Mouse (Mus musculus) erythroblast, embryonic 14.5 days (primary cell): Measurements from ENCODE around the gene Gm14401. TPM values are rescaled to one million over a fixed set of nuclear protein-coding genes. Genes with fewer than 3 reads are reported as not detected.
"Not testable (repeated sequence)": the region's sequence is repeated elsewhere in the genome, so short reads cannot be mapped to it uniquely, and the experiment has no call there.

ENCODE experiments used
- H3K27me3 ChIP-seq: 2 replicates; pipeline ENCODE4 v1.6.1; 2012; ENCODE audit warnings: inconsistent platforms; ENCODE audit not compliant: control insufficient read depth
- H3K36me3 ChIP-seq: 2 replicates; pipeline ENCODE4 v1.6.1; 2012; ENCODE audit warnings: mild to moderate bottlenecking, inconsistent platforms; ENCODE audit not compliant: control insufficient read depth
- H3K4me1 ChIP-seq: 2 replicates; pipeline ENCODE4 v1.6.1; 2012; ENCODE audit warnings: inconsistent platforms; ENCODE audit not compliant: control insufficient read depth
- H3K4me3 ChIP-seq: replicated peaks from 2 replicates; pipeline ENCODE3; 2012; ENCODE audit warnings: moderate library complexity, mild to moderate bottlenecking, inconsistent platforms
- H3K9me3 ChIP-seq: 2 replicates; pipeline ENCODE4 v1.6.1; 2012; ENCODE audit warnings: low read length, inconsistent platforms, mixed read lengths; ENCODE audit not compliant: control insufficient read depth
- polyA plus RNA-seq: library from polyadenylated mRNA; stranded (reverse); fragments of >175 nt; gene quantifications from 2 replicates; pipeline ENCODE4 v1.2.3, GENCODE M21; 2012

Gm14401 gene
- polyA plus RNA-seq, result not detected in 2 replicates

DNA sequence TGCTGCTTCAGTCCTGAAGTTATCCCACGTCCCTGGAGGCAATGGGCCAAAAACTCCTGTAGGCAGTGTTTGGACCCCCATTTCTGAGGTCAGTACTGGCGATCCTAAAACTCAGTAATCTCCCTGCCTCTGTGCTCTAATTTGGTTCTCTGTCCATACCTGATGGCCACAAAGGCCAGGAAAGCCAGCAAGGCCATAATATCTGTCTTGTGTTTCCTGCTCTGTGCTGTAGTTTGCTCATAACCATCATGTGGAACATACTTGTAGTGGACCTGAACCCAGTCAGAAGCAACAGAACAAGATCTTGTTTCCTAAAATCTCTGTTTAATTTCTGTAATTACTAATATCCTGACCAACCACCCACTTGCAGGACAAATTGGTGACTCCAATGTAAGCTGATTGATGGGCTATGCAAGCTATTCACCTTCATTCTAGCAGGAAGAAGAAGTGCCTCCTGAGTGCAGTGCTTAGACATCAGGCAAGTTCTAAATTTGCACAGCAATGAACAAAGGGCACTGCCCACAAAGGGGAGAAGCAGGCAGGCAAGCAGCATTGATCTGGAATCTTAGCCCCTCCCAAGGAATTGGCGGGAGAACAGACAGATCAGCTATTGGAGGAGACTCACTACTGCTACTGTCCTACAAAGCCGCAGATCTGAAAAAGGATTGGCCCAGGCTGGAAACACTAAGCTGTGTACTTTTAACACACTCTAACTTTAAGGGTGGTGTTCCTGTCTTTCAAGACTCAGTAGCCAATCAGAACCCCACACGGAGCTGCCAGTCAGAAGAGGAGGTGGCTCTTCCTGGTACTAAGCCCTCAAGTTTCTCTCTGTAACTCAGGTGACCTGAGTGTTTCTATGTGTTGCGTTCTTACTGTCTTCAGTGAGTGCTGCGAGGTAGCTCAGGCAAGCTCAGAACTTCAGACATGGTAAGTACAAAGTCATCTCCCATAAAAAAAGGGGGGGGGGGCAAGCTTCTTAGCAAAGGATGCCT, at the start of gene Gm14401:
Gene Gm14401, plus strand, starts transcription at position 889 of the 992 bp plus-strand sequence.
- H3K4me3 ChIP-seq, H3K36me3 ChIP-seq, H3K4me1 ChIP-seq, H3K27me3 ChIP-seq: not testable (repeated sequence)
- H3K9me3 ChIP-seq, result peaks cover 22% of the 10 kb centered on the region

DNA sequence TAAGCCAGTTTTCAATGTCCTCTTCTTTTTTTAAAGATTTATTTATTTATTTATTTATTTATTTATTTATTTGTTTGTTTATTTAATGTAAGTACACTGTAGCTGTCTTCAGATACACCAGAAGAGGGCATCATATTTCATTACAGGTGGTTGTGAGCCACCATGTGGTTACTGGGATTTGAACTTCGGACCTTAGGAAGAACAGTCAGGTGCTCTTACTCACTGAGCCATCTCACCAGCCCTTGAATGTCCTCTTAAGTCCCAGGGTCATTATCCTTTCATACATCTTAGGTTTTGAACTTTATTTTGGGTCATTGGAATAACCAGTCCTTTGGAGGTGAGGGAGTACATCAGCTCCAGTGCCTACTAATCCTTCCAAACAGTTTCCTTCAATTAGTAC, 1.3 kb upstream of the Gm14401 start:
- H3K4me1 ChIP-seq, H3K4me3 ChIP-seq, H3K36me3 ChIP-seq, H3K27me3 ChIP-seq: not testable (repeated sequence)
- peaks cover 21% of the 10 kb centered on the region for H3K9me3 ChIP-seq

DNA sequence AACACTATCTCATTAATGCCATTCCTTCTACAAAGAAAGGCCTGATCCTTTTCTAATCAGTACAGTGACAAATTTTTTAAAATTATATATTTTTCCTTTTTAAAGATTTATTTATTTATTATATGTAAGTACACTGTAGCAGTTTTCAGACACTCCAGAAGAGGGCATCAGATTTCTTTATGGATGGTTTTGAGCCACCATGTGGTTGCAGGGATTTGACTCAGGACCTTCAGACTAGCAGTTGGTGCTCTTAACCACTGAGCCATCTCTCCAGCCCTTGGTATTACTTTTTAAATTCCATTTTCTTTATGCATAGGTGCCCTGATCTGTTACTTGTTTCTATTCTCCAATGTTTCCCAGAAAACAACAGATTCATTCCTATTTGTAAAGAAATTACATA, 895 bp downstream of the Gm14401 start:
- not testable (repeated sequence) for H3K4me1 ChIP-seq, H3K4me3 ChIP-seq, H3K36me3 ChIP-seq, H3K27me3 ChIP-seq
- peaks cover 25% of the 10 kb centered on the region for H3K9me3 ChIP-seq

DNA sequence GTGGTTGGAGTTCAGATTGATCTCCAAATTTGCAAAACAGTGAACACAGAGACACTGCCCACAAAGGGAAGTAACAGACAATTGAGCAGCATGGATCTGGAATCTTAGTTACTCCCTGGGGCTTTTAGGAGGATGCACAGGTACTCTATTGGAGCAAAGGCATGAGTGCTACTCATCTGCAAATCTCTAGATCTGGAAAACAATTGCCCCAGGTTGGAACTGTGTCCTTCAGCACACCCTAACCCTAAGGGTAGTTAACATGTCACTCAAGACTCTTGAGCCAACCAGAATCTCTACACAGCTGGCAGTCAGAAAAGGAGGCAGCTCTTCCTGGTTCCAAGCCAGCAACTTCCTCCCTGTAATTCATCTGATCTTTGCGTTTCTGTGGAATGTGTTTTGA, 5.7 kb downstream of the Gm14401 start:
- peaks cover 12% of the 10 kb centered on the region for H3K9me3 ChIP-seq
- H3K4me1 ChIP-seq, H3K36me3 ChIP-seq, H3K27me3 ChIP-seq, H3K4me3 ChIP-seq: not testable (repeated sequence)

GRCm38 (mm10) chr2:177109086-177109485, 35.0 kb downstream of the Gm14401 start:
- not testable (repeated sequence) for H3K9me3 ChIP-seq, H3K36me3 ChIP-seq, H3K4me1 ChIP-seq, H3K27me3 ChIP-seq, H3K4me3 ChIP-seq

DNA sequence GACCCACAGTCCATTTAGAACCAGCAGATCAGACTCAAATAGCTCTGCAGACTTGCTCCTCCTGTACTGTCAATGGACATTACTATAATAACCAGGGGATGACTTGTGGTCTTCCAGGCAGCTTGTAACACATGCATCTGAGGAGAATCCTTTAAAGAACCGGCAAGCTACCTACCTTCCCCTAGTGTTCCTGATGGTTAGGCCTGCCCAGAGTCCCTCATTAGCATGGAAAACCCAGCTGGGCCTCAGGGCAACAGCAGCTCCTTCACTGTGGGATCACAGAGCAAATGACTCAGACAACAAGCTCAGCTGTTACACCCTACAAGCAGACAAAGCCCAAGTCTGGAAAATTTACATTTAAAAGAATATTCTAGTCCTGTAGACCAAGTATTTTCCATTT, 55.0 kb downstream of the Gm14401 start:
- not testable (repeated sequence) for H3K4me1 ChIP-seq, H3K4me3 ChIP-seq, H3K9me3 ChIP-seq, H3K36me3 ChIP-seq, H3K27me3 ChIP-seq

Other genes with a start within 250 kb of the Gm14401 start
- gene Gm14408, start 243.2 kb upstream of the Gm14401 start, polyA plus RNA-seq, result not detected in 2 replicates
- 0.01 TPM in 1 of 2 replicates, not detected in the other for gene Gm14296, start 146.5 kb upstream of the Gm14401 start, polyA plus RNA-seq
- gene Gm14419, start 73.4 kb upstream of the Gm14401 start, polyA plus RNA-seq, result not detected in 2 replicates
- not detected in 2 replicates for gene Gm14410, start 132.1 kb downstream of the Gm14401 start, polyA plus RNA-seq
- not detected in 2 replicates for gene Gm14409, start 192.7 kb downstream of the Gm14401 start, polyA plus RNA-seq
- not detected in 2 replicates for gene Gm14412, start 250.0 kb downstream of the Gm14401 start, polyA plus RNA-seq